Mouse (Mus musculus): ENCODE measurements around the gene Ildr1.

Gene Ildr1

DNA sequence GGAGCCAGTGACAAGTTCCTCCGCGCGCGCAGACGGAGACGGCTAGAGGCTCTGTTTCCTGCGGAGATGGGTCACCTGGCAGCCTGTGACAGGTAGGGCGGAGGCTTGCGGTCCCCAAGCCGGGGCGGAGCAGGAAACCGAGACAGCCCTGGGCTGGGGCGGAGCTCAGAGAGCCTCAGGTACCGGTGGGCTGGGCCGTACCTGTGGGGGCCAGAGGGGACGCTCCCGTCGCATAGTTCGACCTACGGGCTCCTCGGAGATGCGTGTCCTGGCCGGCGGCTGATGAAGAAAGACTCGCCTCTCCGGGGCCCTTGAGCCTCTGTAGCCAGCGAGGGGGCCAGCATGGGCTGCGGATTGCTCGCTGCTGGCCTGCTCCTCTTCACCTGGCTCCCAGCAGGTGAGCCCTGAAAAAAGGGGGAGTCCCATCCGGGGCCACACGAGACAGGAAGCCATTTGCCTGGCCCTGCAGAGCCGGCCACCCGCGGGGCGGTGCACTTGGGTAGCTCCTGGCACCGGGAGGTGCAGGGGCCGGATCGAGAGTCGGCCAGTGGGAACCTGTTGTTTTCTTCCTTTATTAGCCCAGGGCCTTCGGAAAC lies at the start of gene Ildr1:
Ildr1 (plus strand) TSS at position 161 of the 596 bp plus-strand sequence.
- no peak for DNase-seq (ENCODE audit: low spot score)

DNA sequence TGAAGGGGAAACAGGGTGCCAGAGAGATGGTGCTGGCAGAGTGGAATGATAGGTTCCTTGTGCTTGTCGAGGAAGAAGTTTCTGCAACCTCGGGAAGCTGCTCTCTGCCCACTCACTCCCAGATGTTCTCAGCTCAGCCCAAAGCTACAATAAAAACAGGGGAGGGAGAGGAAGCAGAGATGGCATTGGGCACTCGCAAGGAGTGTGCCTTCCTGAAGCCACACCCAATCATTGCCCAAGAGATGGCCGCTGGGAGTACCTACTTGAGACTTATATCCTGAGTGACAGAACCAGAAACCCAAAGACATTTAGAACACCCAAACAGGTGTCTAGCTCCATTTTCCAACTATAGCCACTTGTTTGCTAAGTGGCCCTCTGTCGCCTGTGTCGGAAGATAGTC lies 48.7 kb upstream of the Ildr1 start:
- DNase-seq (ENCODE audit: low spot score), result no peak

DNA sequence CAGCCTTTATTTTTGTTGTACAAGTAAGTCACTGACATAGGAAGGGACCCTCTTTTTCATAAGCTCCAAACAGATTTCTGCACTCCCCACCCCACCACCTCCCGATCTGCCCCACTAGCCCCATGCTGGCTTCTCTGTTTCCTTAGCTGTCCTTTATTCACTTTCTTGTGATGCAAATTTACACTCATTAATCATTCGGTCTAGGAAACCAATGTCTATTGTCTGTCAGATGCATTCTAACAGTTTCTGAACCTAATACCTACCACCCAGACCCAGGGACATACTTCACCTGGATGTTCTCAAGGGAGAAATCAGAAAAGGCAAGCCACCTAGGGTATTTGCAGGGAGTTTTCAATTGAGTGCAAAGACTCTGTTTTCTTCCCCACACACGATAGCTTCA lies 44.5 kb upstream of the Ildr1 start:
- DNase-seq (ENCODE audit: low spot score), result no peak

DNA sequence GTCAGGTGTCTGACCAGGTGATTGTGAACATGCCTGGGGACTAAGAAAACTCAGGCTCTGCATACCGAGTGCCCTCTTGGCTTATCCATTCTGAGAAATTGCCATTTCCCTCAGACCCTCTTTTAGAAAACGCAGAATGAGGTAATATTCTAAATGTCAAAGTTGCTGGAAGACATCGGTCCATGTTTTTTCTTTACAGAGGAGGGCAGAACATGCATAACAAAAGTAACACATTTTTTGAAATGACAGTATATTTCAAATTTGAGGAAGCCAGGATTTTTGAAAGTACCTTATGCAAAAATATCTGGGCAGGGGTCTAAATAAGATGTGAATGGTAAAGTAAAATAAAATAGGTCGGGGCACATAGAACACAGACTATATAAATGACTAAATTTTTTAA lies 43.3 kb upstream of the Ildr1 start:
- DNase-seq (ENCODE audit: low spot score), result no peak

DNA sequence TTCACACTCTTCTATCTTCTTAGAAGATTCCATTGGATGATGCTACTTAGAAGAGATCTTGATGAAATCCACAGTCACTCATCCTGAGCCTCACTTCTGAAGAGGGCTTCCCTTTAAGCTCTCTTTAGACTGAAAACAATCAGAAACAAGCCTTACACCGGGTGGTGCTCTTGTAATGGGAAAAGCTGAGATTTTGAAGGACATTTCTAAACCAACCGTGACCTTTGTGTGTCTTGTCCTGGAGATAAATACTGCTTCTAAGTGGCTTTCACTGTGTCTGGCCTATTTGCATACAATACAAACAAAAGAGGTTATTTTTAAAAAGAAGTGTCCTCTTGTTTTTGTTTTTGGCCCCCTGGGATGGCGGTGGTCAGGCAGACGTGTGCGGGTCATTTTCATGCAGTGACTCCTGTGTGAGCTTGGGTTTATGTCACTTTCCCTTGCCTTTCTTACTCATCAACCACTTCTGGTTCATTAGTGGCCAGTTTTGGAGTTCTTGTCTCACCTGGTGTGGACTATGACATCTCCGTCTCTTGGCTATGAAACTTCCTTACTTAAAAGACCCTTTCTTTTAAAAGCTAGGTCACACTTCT lies 42.5 kb upstream of the Ildr1 start:
- DNase-seq (ENCODE audit: low spot score), result no peak

DNA sequence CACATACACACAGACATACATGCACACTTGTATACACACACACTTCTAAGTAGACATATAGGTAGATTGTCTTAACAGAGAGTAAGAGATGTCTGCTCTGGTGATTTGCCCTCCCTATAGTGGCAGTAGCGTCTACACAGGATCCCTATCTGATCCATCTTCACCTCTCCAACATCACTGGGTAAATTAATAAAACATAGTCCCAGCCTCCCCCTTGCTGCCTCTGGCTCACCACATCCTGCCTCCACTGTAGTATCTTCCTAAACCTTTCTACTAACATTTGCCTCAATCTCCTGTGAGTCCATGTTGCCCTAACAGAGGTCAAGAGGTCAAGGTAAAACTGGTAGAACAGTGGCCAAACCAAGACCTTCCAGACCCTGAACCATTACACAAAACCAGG lies 38.6 kb upstream of the Ildr1 start:
- no peak for DNase-seq (ENCODE audit: low spot score)

DNA sequence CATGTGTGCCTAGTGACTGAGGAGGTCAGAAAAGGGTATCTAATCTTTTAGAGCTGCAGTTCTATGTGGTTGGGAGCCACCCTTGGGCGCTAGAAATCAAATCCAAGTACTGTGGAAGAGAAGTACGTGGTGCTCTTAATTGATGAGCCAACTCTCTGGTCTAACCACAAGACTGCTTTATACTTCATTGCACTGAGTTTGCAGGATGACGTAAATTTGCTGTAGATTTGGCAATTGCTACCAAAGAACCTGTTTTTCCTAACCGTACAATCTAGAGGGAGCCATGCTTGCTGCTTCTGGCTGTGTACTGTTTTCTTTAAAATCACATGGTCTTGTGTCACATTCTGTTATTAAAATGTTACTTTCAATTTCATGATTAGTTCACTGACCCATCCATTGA lies 37.9 kb upstream of the Ildr1 start:
- no peak for DNase-seq (ENCODE audit: low spot score)

DNA sequence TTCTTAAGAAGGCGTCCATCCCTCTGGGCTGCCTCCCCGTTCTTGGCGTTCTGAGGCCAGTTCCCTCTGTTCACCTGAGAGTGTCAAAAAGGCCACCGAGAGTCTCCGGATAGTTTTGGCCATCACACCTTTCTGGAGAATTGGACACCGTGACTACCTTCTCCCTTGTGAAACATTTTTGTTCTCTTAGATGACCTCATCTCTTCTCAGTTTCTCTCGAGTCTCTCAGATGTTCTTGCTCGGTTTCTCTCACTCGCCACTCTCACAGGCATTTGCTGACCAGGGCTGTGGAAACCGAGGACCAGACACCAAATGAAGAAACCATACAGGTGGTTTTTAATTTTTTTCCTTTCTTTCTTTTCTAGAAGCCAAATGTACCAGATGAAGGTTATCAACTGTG lies 32.4 kb upstream of the Ildr1 start:
- DNase-seq (ENCODE audit: low spot score), result no peak

DNA sequence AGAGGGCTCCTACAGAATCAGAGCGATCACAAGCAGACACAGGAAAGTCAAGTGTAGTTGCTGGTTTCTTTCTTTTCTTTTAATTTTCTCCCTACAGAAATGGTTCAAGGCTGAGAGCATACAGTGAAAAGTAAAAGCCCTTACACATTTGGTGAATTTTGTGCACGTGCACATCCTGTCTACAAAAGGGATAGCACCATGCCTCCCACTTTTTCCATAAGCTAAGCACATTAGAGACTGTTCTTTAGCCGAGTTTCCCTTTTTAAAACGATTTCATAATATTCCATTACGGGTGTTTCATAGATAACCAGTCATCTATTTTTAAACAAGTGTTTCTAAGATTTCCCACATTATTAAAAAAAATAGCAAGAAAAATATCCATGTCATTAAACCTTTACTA lies 30.3 kb upstream of the Ildr1 start:
- DNase-seq (ENCODE audit: low spot score), result no peak

DNA sequence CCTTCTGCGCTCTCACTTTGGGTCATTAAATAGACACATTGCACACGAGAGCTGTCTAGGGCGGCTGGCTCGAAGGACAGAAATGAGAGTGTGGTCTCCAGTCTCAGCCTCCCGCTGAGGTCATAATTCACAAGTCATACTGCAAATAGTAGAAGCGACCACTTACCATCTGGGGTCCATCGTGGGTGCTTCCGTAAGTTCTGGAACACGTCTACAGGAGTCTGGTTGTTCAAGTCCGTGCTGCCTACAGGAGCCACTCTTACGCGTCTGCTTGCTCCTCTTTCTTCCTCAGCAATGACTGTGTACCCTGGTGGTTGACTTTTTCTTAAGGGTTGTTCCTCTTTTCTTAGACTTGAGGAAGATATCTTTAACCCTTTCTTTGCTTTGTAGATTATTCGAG lies 28.0 kb upstream of the Ildr1 start, which contains the start of gene Cd86:
Cd86 (minus strand) TSS at position 300 of the 400 bp plus-strand sequence.
- DNase-seq (ENCODE audit: low spot score), result no peak

DNA sequence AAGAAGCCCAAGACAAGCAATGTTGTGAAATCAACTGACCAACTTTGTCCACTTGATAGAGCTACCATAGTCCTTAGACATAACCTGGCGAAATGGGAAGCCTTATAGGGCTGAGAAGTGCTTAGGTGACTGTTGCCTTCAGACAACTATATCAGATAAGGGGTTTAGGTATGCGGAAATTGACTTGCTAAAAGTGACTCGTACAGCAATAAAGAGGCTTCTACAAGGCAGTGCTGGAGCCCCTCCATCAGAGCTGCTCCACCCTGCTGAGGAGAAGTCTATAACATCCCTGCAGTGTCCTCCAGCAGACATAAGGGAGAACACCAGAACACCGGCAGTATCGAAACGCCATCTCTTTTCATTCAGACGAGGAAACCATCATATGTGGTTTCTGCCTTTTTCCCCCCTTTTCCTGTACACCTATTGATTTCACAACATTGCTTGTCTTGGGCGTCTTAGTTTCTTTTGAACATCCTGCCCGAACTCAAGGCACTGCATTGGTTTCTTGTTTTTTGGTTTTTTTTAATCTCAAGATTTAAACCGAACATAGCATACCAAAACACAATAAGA lies 27.2 kb upstream of the Ildr1 start:
- DNase-seq (ENCODE audit: low spot score), result no peak

DNA sequence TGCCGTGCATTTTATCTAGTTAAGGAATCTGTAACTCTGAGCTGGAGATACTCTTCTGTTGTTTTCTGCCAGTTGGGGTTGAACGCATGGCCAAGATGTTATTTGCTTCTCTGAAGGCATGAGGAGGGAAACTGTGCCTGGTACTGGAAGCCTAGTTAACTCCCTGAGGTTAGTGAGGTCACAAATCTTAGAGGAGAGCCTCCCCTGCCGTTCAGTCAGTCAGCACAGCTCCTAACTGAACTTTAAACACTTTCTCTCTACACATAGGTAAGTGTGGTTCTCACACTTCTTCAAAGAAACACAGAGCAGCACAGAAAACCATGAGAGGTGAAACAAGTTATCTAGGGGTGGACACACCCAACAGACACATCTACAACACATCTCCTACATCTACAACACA lies 23.2 kb upstream of the Ildr1 start:
- DNase-seq (ENCODE audit: low spot score), result no peak

DNA sequence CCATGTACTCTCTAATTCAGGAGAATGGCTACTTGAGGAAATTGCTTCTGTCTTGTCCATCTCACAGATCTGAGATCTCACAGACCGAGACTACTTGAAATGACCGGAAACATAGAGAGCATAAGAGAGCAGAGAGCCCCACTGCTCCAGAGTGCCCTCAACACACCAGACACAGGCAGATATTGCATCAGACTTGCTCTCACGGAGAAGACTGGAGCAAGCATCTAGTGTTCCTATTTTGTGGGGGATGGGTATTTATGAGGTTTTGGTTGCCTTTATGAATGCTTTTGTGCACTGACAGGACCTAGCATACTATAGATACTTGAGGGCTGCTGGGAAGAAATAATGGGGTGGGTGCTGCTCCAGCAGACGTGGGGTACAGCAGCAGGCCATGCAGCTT lies 20.6 kb upstream of the Ildr1 start:
- no peak for DNase-seq (ENCODE audit: low spot score)

DNA sequence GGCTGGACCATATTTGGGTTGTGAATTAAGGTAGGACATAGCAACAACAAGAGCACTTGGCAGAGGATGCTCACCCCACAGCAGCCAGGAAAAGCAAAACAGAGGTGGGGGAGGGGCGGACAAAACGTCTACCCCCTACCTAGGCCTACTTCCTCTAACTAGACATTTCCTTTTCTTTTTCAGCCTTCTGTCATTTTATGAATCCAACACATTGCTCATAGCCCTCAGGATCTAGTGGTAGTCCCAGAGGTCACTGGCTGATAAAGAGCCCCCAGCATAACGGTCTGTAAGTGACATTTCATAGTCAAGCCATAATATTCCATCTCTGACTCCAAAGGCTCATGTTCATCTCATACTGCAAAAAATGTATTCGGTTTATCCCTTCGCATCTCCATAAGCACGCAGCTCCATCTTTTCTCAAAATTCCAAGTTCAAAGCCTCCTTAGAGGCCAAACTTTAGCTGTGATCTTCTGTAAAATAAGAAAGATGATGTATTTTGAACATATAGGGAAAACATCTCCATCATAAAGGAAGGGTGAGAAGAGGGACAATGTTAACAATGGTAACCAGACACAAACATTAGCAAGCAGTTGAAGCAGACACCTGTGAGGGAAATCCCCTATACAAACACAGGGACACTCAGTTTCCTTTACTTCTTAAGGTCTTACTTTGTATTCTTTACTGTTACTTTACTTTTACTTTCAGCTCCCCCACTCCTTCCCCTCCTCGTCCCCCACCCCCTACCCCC lies 19.1 kb upstream of the Ildr1 start:
- no peak for DNase-seq (ENCODE audit: low spot score)

DNA sequence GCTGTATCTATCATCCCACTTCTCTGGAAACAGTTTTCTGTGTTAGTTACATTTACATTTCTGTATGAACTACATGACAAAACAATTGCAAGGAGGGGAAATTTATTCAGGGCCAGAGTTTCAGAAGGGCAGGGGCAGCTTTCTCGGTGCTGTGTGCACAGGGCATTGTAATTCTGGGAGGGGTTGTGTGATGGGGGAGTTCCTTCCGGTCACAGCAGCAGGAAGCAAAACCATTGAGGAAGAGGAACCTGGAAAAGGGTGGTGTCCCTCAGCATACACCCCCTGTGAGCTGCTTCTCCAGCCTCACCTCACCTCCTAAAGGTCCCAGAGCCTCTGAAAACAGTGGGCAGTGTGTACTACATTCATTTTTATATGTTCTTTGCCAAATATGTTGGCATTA lies 18.5 kb upstream of the Ildr1 start:
- DNase-seq (ENCODE audit: low spot score), result no peak

DNA sequence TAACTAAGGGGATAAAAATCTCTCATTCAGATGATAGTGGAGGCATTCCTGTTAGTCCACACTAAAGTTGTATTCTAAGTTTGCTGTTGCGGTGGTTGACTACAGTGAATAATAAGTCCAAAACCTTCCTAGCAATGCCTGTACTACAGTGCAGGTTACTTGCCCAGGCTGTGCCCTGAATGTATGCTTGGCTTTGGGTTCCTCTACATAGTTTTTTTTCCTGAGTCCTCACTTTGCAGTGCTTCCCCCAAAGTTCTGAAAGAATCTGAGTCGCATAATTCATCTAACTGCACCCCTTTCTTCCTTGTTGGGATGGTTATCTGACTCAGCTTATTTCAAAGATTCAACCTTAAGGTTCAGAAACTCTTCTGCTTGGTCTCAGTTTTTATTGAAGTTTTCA lies 17.9 kb upstream of the Ildr1 start:
- DNase-seq (ENCODE audit: low spot score), result no peak

DNA sequence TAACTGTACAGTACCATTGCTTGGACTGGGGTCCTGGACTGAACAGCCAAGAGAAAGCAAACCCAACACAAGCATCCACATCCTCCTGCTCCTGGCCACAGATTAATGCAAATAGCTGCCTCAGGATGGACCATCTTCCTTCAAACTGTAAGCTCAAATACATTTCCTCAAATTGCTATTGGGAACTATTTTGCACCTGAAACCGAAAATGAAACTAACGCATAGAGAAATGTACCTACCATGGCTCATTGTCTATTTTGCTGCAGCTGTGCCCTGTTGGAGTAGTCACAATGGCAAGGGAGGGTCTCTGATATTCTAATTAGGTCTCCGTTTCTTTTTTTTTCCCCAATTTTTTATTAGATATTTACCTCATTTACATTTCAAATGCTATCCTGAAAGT lies 11.9 kb upstream of the Ildr1 start:
- DNase-seq (ENCODE audit: low spot score), result no peak

DNA sequence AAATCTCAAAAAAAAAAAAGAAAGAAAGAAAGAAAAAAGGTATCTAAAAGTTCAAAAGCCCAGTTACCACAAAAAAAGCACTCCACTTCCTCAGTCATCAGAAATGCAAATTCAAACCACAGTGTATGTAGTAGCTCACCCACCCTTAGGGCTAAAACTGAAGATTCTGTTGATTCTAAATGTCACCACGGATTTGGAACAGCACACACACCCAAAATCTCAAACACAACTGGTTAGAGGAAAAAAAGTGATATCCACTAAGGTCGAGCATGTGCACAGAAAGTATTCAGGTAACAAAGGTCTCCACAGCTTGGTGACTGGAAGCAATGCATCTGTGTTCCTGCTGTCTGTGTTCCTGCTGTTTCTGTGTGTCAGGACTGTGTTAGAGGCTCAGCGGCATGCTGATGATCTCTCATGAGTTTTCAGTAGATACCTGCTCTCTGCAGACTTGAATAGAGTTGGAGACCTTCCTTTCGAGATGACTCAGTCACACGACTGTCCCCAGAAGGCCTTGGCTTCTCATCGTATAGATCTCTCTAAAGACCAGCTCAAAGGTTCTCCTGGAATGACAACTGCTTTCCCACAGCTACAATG lies 9.4 kb upstream of the Ildr1 start:
- DNase-seq (ENCODE audit: low spot score), result no peak

DNA sequence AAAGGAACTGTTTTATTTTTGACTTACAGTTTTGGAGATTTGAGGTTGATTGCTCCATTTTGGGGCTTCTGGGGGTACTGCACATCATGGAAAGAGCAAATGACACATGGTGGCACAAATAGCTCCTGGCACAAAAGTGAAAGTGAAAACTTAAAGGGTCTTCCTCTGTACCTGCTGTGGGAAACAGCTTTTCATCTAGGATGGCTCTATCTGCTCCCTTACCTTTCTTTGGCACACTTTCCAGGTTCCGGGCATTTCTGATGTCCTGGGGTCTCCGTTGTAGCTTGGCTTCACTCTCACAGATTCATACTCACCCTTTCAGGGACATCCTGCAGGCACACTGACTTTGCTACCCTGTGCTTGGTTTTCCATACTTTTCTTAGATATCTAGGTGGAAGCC lies 5.7 kb upstream of the Ildr1 start:
- DNase-seq (ENCODE audit: low spot score), result no peak

DNA sequence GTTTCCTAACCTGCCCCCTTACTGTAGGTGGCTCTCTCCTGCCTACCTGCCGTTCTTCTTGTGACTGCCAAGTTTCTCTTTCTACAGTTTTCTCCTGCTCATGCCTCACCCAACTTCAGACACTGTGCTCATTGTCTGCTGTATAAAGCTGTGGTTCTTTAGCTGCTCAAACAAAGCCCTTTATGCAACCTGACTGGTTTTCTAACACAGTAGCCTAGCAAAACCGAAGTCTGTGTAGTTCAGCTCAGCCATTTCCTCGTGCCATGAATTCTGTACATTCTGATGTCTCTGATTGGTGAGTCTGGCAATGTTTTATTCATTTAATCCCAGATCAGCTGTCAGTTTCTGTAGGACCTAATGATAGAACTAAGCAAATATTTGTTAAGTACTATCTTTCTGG lies 2.3 kb upstream of the Ildr1 start:
- DNase-seq (ENCODE audit: low spot score), result no peak

DNA sequence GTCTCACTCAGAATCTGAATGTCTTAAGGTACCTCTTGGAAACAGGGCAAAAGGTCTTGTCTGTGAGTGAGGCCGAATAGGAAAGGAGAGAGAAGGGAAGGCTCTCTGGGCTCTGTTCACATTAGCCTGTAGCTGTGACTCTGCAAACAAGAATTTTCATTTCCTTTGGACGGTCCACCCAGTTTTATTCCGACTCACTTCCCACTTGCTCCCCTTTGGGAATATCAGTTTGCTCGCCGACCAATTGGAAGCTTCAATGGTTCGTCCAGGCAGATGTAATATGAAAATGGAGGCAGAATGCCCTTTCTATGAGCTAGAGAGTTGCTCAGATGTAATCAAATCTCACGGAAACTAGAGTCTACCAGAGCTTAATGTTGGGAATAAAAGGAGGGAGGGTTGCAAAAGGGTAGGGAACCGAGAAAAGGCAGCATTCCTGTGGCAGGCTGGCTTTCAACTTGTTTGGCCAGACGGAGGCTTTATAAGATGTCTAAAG lies 1.1 kb downstream of the Ildr1 start:
- DNase-seq (ENCODE audit: low spot score), result no peak

DNA sequence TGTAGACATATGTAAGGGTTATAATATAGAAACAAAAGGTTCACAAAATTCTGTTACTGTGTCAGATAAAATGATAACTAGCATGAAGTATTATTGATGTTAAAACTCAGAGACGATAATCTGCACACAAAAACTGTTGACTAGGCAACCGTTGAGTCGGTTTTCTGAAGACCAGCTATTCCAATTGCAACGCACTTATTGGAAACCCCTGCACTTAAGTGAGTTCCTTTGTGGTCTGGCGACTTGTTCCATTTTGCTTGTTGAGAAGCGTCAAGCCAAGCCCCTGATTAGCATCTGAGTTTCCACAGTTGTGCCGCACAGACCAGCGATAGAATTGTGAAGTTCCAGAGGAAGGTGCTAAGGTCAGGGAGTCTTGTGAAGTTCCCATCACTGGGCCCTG lies 3.6 kb downstream of the Ildr1 start:
- no peak for DNase-seq (ENCODE audit: low spot score)

DNA sequence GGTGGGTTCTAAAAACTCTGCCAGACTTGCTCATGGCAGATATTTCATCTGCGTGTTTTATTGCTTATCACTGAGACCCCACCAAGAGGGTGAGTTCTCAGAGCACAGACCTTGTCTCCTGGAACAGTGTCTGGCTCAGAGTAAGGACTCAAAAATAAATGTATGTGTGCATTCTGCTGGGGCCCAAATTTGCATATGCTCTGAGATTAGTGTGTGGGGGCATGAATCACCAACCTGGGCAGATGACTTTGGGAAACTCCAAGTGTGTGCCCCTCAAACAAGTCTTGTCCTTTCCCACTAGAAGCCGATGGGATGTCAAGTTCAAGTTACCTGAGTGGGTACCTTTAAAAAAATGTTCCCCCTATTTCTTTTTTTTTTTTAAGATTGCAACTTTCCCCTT lies 6.7 kb downstream of the Ildr1 start:
- no peak for DNase-seq (ENCODE audit: low spot score)

All from layer of hippocampus, adult 11-12 months (tissue).